Mouse (Mus musculus) kidney, adult 2 months (tissue): ENCODE results near the gene Clca3a1. TPM values are rescaled to one million over a fixed set of nuclear protein-coding genes. Genes with fewer than 3 reads are reported as not detected.

Experiments used
- DNase-seq: peaks from one replicate; pipeline ENCODE4 v3.0.0; 2021
- H3K27ac ChIP-seq: fragments of 200-500 bp; 2 replicates; pipeline ENCODE4 v1.5.1; 2012; ENCODE audit warnings: low read depth, low read length, control low read depth, inconsistent platforms; ENCODE audit not compliant: insufficient read depth
- H3K27me3 ChIP-seq: fragments of 200-500 bp; replicated peaks from 2 replicates; pipeline ENCODE4 v1.6.1; 2012; ENCODE audit warnings: mild to moderate bottlenecking, moderate library complexity, low read length, inconsistent platforms; ENCODE audit not compliant: control insufficient read depth, insufficient read depth
- H3K36me3 ChIP-seq: fragments of 200-500 bp; 2 replicates; pipeline ENCODE4 v1.6.1; 2012; ENCODE audit warnings: mild to moderate bottlenecking, moderate library complexity, low read length, inconsistent platforms; ENCODE audit not compliant: control insufficient read depth, insufficient read depth
- H3K4me1 ChIP-seq: fragments of 200-500 bp; 2 replicates; pipeline ENCODE4 v1.6.1; 2011; ENCODE audit warnings: low read length; ENCODE audit not compliant: control insufficient read depth, insufficient read depth
- H3K4me3 ChIP-seq: fragments of 200-500 bp; 2 replicates; pipeline ENCODE4 v1.5.1; 2011; ENCODE audit warnings: mild to moderate bottlenecking, low read depth, low read length, control low read depth; ENCODE audit not compliant: insufficient read depth
- CTCF ChIP-seq: fragments of 200-500 bp; conservative IDR thresholded peaks from 2 replicates; pipeline ENCODE4 v1.5.1; 2011; ENCODE audit warnings: low read depth, mild to moderate bottlenecking, control low read depth, low read length, moderate library complexity, mixed read lengths; ENCODE audit not compliant: insufficient read depth, insufficient read length
- POLR2A ChIP-seq: fragments of 200-500 bp; IDR thresholded peaks from one replicate; pipeline ENCODE4 v1.6.1; 2011; ENCODE audit warnings: low read depth, low read length, control low read depth
- WGBS: fragments of 180-500 bp; shearing (Covaris S2); methylation state at CpG from one replicate; pipeline ENCODE4 v1.1.7; 2018; 5-methylcytosine and 5-hydroxymethylcytosine counted together
- polyA plus RNA-seq: library from polyadenylated mRNA; depleted of rRNA; stranded (reverse); fragments of >200 nt; gene quantifications from 2 replicates; pipeline ENCODE4 v1.2.3, GENCODE M21; 2012; rRNA removed

Clca3a1 gene
- polyA plus RNA-seq, 1 experiment: 4.3 TPM

- no peaks in the 10 kb centered on the region for H3K4me1 ChIP-seq
- H3K4me3 ChIP-seq: no peak overlapping the region
- TF ChIP-seq POLR2A: no peak
- TF ChIP-seq CTCF: no peak
- no peak overlapping the region for H3K27ac ChIP-seq
- H3K27me3 ChIP-seq: no peaks in the 10 kb centered on the region
- WGBS: 43% methylated on average over 11 of the region's 11 CpGs
- peak; percentile 22 for DNase-seq
- H3K36me3 ChIP-seq: peaks cover 7% of the 10 kb centered on the region
Measured at GRCm38 (mm10) chr3:144689236-144689635, 71.5 kb downstream of the Clca3a1 start.

- no peak for TF ChIP-seq CTCF
- no peak for TF ChIP-seq POLR2A
- Histone ChIP-seq H3K4me3 (no peak overlapping the region), H3K27ac (no peak overlapping the region), H3K27me3 (no peaks in the 10 kb centered on the region), H3K4me1 (no peaks in the 10 kb centered on the region), H3K36me3 (peaks cover 7% of the 10 kb centered on the region)
- WGBS: 58% methylated on average over 8 of the region's 8 CpGs
- DNase-seq: no peak
Measured at GRCm38 (mm10) chr3:144688284-144688683, 72.5 kb downstream of the Clca3a1 start.

- Histone ChIP-seq H3K36me3 (peaks cover 7% of the 10 kb centered on the region), H3K4me1 (no peaks in the 10 kb centered on the region), H3K4me3 (no peak overlapping the region), H3K27ac (no peak overlapping the region), H3K27me3 (no peaks in the 10 kb centered on the region)
- no peak for TF ChIP-seq POLR2A
- TF ChIP-seq CTCF: no peak
- WGBS: 90% methylated on average over 9 of the region's 9 CpGs
- DNase-seq: no peak
Measured at GRCm38 (mm10) chr3:144687618-144688017, 73.2 kb downstream of the Clca3a1 start.

- no peak for DNase-seq
- Histone ChIP-seq H3K36me3 (peaks cover 4% of the 10 kb centered on the region), H3K4me1 (no peaks in the 10 kb centered on the region), H3K27ac (no peak overlapping the region), H3K4me3 (no peak overlapping the region), H3K27me3 (no peaks in the 10 kb centered on the region)
- TF ChIP-seq CTCF: no peak
- no peak for TF ChIP-seq POLR2A
- WGBS: 85% methylated on average over 5 of the region's 5 CpGs
Measured at GRCm38 (mm10) chr3:144686146-144686545, 74.6 kb downstream of the Clca3a1 start.

DNA sequence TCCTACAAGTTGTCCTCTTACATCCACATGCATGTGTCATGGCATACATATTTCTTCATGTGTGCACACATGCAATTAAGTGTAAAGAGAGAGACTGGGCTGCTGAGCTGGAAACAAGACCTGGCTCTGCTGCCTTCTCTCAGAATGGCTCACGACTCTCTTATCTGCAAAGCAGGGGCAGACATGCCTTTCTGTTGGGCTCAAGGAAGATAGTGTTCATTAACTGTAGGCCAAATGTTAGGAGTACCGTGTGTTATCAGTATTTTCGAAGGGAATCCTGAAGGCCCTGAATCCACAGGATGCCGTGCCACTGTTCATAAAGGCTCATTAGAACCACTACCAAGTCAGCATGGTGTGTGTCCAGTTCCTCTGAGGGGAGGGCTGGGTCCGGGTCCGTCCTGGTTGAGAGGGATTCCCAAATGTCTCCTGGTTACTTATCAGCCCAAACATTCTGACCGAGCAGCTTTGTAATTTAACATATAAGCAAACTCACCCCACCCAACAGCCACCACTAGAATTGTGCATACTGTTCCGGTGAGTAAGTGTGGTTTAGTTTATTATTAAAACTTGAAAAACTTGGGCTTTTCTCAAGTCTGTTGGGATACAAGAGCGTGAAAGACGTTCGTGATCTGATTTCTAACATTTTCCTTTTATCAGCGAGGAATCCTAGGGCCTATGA lies 77.5 kb downstream of the Clca3a1 start:
- Histone ChIP-seq H3K27me3 (no peaks in the 10 kb centered on the region), H3K4me3 (no peak overlapping the region), H3K4me1 (no peaks in the 10 kb centered on the region), H3K36me3 (peaks cover under 1% of the 10 kb centered on the region; the same call in 1 of the 2 replicates), H3K27ac (no peak overlapping the region)
- 85% methylated on average over 12 of the region's 12 CpGs for WGBS
- no peak for DNase-seq
- TF ChIP-seq POLR2A: no peak
- no peak for TF ChIP-seq CTCF

GRCm38 (mm10) chr3:144681542-144681941 lies 79.2 kb downstream of the Clca3a1 start:
- 74% methylated on average over 5 of the region's 5 CpGs for WGBS
- Histone ChIP-seq H3K4me1 (no peaks in the 10 kb centered on the region), H3K27ac (no peak overlapping the region), H3K36me3 (no peaks in the 10 kb centered on the region; the same call in 1 of the 2 replicates), H3K4me3 (no peak overlapping the region), H3K27me3 (no peaks in the 10 kb centered on the region)
- no peak for DNase-seq
- TF ChIP-seq CTCF: no peak
- TF ChIP-seq POLR2A: no peak

- DNase-seq: no peak
Measured at GRCm38 (mm10) chr3:144679701-144680159, 81.0 kb downstream of the Clca3a1 start.

More at GRCm38 (mm10) chr3:144679701-144680159, 81.0 kb downstream of the Clca3a1 start:
- 65% methylated on average over 8 of the region's 8 CpGs for WGBS
- H3K4me3 ChIP-seq: no peak overlapping the region
- H3K4me1 ChIP-seq: no peaks in the 10 kb centered on the region
- no peaks in the 10 kb centered on the region for H3K27me3 ChIP-seq
- no peak for TF ChIP-seq CTCF
- H3K27ac ChIP-seq: no peak overlapping the region
- H3K36me3 ChIP-seq: no peaks in the 10 kb centered on the region; the same call in 1 of the 2 replicates

Other genes starting within 250 kb of the Clca3a1 start
- 4.9 and 5.2 TPM in 2 replicates for gene Hs2st1, start 190.8 kb downstream of the Clca3a1 start, polyA plus RNA-seq
- 215 and 275 TPM in 2 replicates for gene Selenof, start 190.7 kb downstream of the Clca3a1 start, polyA plus RNA-seq
- gene Sh3glb1, start 40.6 kb downstream of the Clca3a1 start, polyA plus RNA-seq: 15.9 and 23.8 TPM in 2 replicates
- 0.63 and 0.75 TPM in 2 replicates for gene Clca3a2, start 58.5 kb upstream of the Clca3a1 start, polyA plus RNA-seq
- not detected in 2 replicates for gene Clca3b, start 88.4 kb upstream of the Clca3a1 start, polyA plus RNA-seq
- 0.02 TPM in 1 of 2 replicates, not detected in the other for gene Clca4b, start 171.6 kb upstream of the Clca3a1 start, polyA plus RNA-seq
- not detected in 2 replicates for gene Clca4a, start 214.1 kb upstream of the Clca3a1 start, polyA plus RNA-seq